Mouse (Mus musculus) bone marrow, adult 2 months (tissue): ENCODE measurements around the gene Engase.

Source experiments
- CTCF ChIP-seq: fragments of 200-500 bp; IDR thresholded peaks from 2 replicates; pipeline ENCODE4 v1.5.1; 2011; ENCODE audit warnings: low read length, control low read depth; ENCODE audit not compliant: control insufficient read depth, insufficient read depth
- POLR2A ChIP-seq: fragments of 200-500 bp; IDR thresholded peaks from 2 replicates; pipeline ENCODE4 v1.6.1; 2011; ENCODE audit warnings: low read depth, mild to moderate bottlenecking, control low read depth, low read length, borderline replicate concordance; ENCODE audit not compliant: control insufficient read depth

GRCm38 (mm10) chr11:118427266-118427779 is 49.3 kb upstream of the Engase start:
- TF ChIP-seq CTCF (no peak), POLR2A (no peak)
